Mouse (Mus musculus) retina, adult 2 months (tissue): ENCODE data around the gene Lzts3.

Experiments
- DNase-seq: peaks from one replicate; pipeline ENCODE4 v3.0.0-alpha.2; 2012; ENCODE audit warnings: low read depth, low spot score

The Lzts3 gene

GRCm38 (mm10) chr2:130635847-130636246, 6.8 kb downstream of the Lzts3 start:
- DNase-seq = no peak

- DNase-seq = no peak
Observed at GRCm38 (mm10) chr2:130634739-130635411, 7.7 kb downstream of the Lzts3 start.

- no peak for DNase-seq
Observed at GRCm38 (mm10) chr2:130634006-130634738, 8.4 kb downstream of the Lzts3 start.

GRCm38 (mm10) chr2:130632887-130633675, 9.5 kb downstream of the Lzts3 start:
- no peak for DNase-seq

- DNase-seq = no peak
Observed at GRCm38 (mm10) chr2:130632416-130632815, 10.2 kb downstream of the Lzts3 start.

GRCm38 (mm10) chr2:130629839-130630203, 12.8 kb downstream of the Lzts3 start, which contains the start of the genes Fastkd5 and Ubox5:
Gene Fastkd5, minus strand, starts transcription at chr2:130630027.
Gene Ubox5, minus strand, starts transcription at chr2:130630038.
- DNase-seq = peak; percentile 78

- no peak for DNase-seq
Observed at GRCm38 (mm10) chr2:130629080-130629838, 13.3 kb downstream of the Lzts3 start.

- no peak for DNase-seq
Observed at GRCm38 (mm10) chr2:130628424-130628823, 14.2 kb downstream of the Lzts3 start.

GRCm38 (mm10) chr2:130618972-130619371, 23.6 kb downstream of the Lzts3 start:
- no peak for DNase-seq

GRCm38 (mm10) chr2:130613091-130613490, 29.5 kb downstream of the Lzts3 start:
- no peak for DNase-seq

GRCm38 (mm10) chr2:130602195-130602594, 40.4 kb downstream of the Lzts3 start:
- no peak for DNase-seq

- DNase-seq = no peak
Observed at GRCm38 (mm10) chr2:130598399-130598798, 44.2 kb downstream of the Lzts3 start.

GRCm38 (mm10) chr2:130597601-130598010, 45.0 kb downstream of the Lzts3 start:
- DNase-seq = no peak

GRCm38 (mm10) chr2:130595596-130595995, 47.0 kb downstream of the Lzts3 start:
- no peak for DNase-seq

- DNase-seq = no peak
Observed at GRCm38 (mm10) chr2:130591016-130591415, 51.6 kb downstream of the Lzts3 start.

GRCm38 (mm10) chr2:130589761-130590160, 52.8 kb downstream of the Lzts3 start:
- no peak for DNase-seq

GRCm38 (mm10) chr2:130589157-130589556, 53.4 kb downstream of the Lzts3 start:
- DNase-seq = no peak

GRCm38 (mm10) chr2:130588373-130588772, 54.2 kb downstream of the Lzts3 start:
- DNase-seq = no peak

- no peak for DNase-seq
Observed at GRCm38 (mm10) chr2:130586016-130586415, 56.6 kb downstream of the Lzts3 start.

GRCm38 (mm10) chr2:130583902-130584560, 58.6 kb downstream of the Lzts3 start:
- no peak for DNase-seq
